Mouse (Mus musculus) cortical plate, adult 2 months (tissue): Measurements from ENCODE around the gene Timm8a1. TPM values are rescaled to one million over a fixed set of nuclear protein-coding genes. Genes with fewer than 3 reads are reported as not detected.
"Not testable (repeated sequence)": the region's sequence is repeated elsewhere in the genome, so short reads cannot be mapped to it uniquely, and the experiment has no call there.

ENCODE experiments used
- H3K27ac ChIP-seq: fragments of 200-500 bp; 2 replicates; pipeline ENCODE4 v1.5.1; 2012; ENCODE audit warnings: low read length, control low read depth, inconsistent platforms; ENCODE audit not compliant: insufficient read depth
- H3K4me1 ChIP-seq: fragments of 200-500 bp; 2 replicates; pipeline ENCODE4 v1.6.1; 2011; ENCODE audit warnings: low read length; ENCODE audit not compliant: control insufficient read depth, insufficient read depth
- H3K4me3 ChIP-seq: fragments of 200-500 bp; 2 replicates; pipeline ENCODE4 v1.5.1; 2011; ENCODE audit warnings: mild to moderate bottlenecking, low read length, control low read depth; ENCODE audit not compliant: insufficient read depth
- CTCF ChIP-seq: fragments of 200-500 bp; IDR thresholded peaks from 2 replicates; pipeline ENCODE4 v1.5.1; 2011; ENCODE audit warnings: mild to moderate bottlenecking, control low read depth, low read length; ENCODE audit not compliant: insufficient read depth; ENCODE audit errors: extremely low read depth
- POLR2A ChIP-seq: fragments of 200-500 bp; IDR thresholded peaks from 2 replicates; pipeline ENCODE4 v1.6.1; 2011; ENCODE audit warnings: mild to moderate bottlenecking, low read length, control low read depth; ENCODE audit not compliant: insufficient read depth; ENCODE audit errors: extremely low read depth
- polyA plus RNA-seq: library from polyadenylated mRNA; depleted of rRNA; stranded (reverse); fragments of >200 nt; gene quantifications from 2 replicates; pipeline ENCODE4 v1.2.3, GENCODE M21; 2012; rRNA removed

The Timm8a1 gene
- polyA plus RNA-seq, 1 experiment, result 17.0 TPM

- Histone ChIP-seq H3K4me1 (no peaks in the 10 kb centered on the region), H3K27ac (no peak overlapping the region), H3K4me3 (peak overlapping the region; percentile 94)
- no peak for TF ChIP-seq POLR2A
- no peak for TF ChIP-seq CTCF
Measured at GRCm38 (mm10) chrX:134540414-134541135, 1.1 kb downstream of the Timm8a1 start.

- not testable (repeated sequence) for H3K27ac ChIP-seq, H3K4me1 ChIP-seq, H3K4me3 ChIP-seq
- 0 out of 2 replicates have a peak, but pooled peaks have one; percentile 0 for TF ChIP-seq CTCF
Measured at GRCm38 (mm10) chrX:134539795-134540194, 1.9 kb downstream of the Timm8a1 start.

DNA sequence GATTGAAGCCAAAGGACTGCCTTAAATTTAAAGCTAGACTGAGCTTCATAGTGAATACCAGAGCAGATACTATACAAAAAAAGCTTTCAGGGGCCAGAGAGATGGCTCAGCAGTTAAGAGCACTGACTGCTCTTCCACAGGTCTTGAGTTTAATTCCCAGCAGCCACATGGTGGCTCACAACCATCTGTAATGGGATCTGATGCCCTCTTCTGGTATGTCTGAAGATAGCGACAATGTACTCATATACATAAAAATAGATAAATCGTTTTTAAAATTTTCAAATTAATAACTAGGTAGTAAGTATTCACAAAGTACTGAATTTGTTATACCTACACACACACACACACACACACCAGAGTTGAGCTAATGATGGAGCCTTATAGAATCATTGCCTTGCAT lies 8.3 kb downstream of the Timm8a1 start:
- Histone ChIP-seq H3K4me1 (no peaks in the 10 kb centered on the region), H3K27ac (no peak overlapping the region), H3K4me3 (no peak overlapping the region)
- TF ChIP-seq CTCF, result no peak

- Histone ChIP-seq H3K4me3 (no peak overlapping the region), H3K4me1 (no peaks in the 10 kb centered on the region), H3K27ac (no peak overlapping the region)
- TF ChIP-seq CTCF, result no peak
- no peak for TF ChIP-seq POLR2A
Measured at GRCm38 (mm10) chrX:134525260-134525659, 16.4 kb downstream of the Timm8a1 start.

DNA sequence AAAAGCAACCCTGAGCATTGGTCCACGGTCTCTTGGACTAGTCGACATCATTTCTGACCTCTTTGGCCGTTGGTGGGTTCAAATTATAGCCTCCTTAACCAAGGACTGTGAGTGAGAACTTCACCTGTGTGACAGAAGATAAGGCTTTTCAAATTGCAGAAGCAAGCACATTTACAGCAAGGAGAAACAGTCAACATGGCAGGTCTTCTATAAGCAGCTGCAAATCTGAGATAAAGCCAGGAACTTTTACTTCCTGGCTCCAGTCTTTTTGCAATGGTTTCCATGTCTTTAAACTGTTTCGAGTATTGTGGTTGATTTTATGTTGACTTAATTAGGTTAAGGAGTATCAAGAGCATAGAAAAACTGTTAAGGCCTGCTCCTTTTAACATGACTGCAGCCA lies 17.9 kb downstream of the Timm8a1 start:
- TF ChIP-seq POLR2A (no peak), CTCF (no peak)
- Histone ChIP-seq H3K27ac (no peak overlapping the region), H3K4me3 (no peak overlapping the region), H3K4me1 (no peaks in the 10 kb centered on the region)

- Histone ChIP-seq H3K27ac (no peak overlapping the region), H3K4me3 (no peak overlapping the region), H3K4me1 (no peaks in the 10 kb centered on the region)
- peak; percentile 44 for TF ChIP-seq CTCF
- TF ChIP-seq POLR2A, result no peak
Measured at GRCm38 (mm10) chrX:134509473-134509872, 32.2 kb downstream of the Timm8a1 start.

DNA sequence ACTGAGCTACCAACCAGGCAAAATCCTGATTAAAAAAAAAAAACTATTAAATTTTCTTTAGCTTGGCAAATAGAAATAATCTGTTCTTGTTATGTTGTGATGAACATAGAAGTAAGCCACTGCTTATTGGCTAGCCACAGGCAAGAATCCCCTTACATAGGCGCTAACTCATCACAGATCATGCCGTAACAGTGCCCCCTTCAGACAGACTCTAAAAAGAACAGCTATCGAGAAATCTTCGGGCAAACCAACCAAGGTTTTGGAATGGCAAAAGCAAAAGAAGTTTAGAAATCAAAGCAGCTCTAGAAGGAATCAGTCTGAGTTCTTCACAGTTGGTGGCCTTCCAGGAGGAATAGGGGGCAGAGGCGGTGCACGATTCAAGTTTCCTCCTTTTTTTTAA lies 33.7 kb downstream of the Timm8a1 start:
- TF ChIP-seq POLR2A (no peak), CTCF (no peak)
- Histone ChIP-seq H3K4me1 (no peaks in the 10 kb centered on the region), H3K27ac (no peak overlapping the region), H3K4me3 (no peak overlapping the region)

GRCm38 (mm10) chrX:134500651-134501050 lies 41.0 kb downstream of the Timm8a1 start:
- Histone ChIP-seq H3K27ac (no peak overlapping the region), H3K4me3 (no peak overlapping the region), H3K4me1 (no peaks in the 10 kb centered on the region)
- TF ChIP-seq CTCF, result no peak
- no peak for TF ChIP-seq POLR2A

Other genes with a start within 250 kb of the Timm8a1 start
- gene Tmem35a, start 246.6 kb downstream of the Timm8a1 start, polyA plus RNA-seq, result 40.7 and 43.7 TPM in 2 replicates
- 0.44 and 0.48 TPM in 2 replicates for gene Cenpi, start 233.8 kb downstream of the Timm8a1 start, polyA plus RNA-seq
- 49.8 and 52.4 TPM in 2 replicates for gene Drp2, start 137.3 kb downstream of the Timm8a1 start, polyA plus RNA-seq
- gene Taf7l, start 65.4 kb downstream of the Timm8a1 start, polyA plus RNA-seq, result 0.13 TPM in 1 of 2 replicates, not detected in the other
- 0.94 and 1.5 TPM in 2 replicates for gene Btk, start 41.7 kb upstream of the Timm8a1 start, polyA plus RNA-seq
- 541 and 586 TPM in 2 replicates for gene Rpl36a, start 43.8 kb upstream of the Timm8a1 start, polyA plus RNA-seq
- 6.6 and 7.6 TPM in 2 replicates for gene Gla, start 59.3 kb upstream of the Timm8a1 start, polyA plus RNA-seq
- 109 and 114 TPM in 2 replicates for gene Hnrnph2, start 59.3 kb upstream of the Timm8a1 start, polyA plus RNA-seq
- 13.8 and 15.5 TPM in 2 replicates for gene Armcx4, start 144.7 kb upstream of the Timm8a1 start, polyA plus RNA-seq
- 71.6 and 74.8 TPM in 2 replicates for gene Armcx1, start 176.1 kb upstream of the Timm8a1 start, polyA plus RNA-seq
- gene Armcx6, start 209.6 kb upstream of the Timm8a1 start, polyA plus RNA-seq, result 5.9 and 7.4 TPM in 2 replicates
- gene Armcx3, start 214.7 kb upstream of the Timm8a1 start, polyA plus RNA-seq, result 57.9 and 61.9 TPM in 2 replicates